Mouse (Mus musculus) heart, adult 2 months (tissue): Measurements from ENCODE around the gene Abcc1.

Source experiments
- CTCF ChIP-seq: fragments of 200-600 bp; IDR thresholded peaks from 2 replicates; pipeline ENCODE4 v1.8.1; 2022; ENCODE audit warnings: antibody characterized with exemption, mild to moderate bottlenecking, moderate library complexity
- EP300 ChIP-seq: fragments of 200-500 bp; IDR thresholded peaks from 2 replicates; pipeline ENCODE4 v1.6.1; 2011; ENCODE audit warnings: low read depth, low read length, control low read depth; ENCODE audit not compliant: insufficient read depth
- POLR2A ChIP-seq: fragments of 200-500 bp; IDR thresholded peaks from 2 replicates; pipeline ENCODE4 v1.6.1; 2011; ENCODE audit warnings: mild to moderate bottlenecking, low read depth, low read length, control low read depth; ENCODE audit not compliant: insufficient read depth

- TF ChIP-seq CTCF (no peak), POLR2A (no peak), EP300 (no peak)
Observed at GRCm38 (mm10) chr16:14405636-14406035, 44.3 kb downstream of the Abcc1 start.
